ENCODE assay signal across 20 mouse cellular contexts in genomic region chr2:92241317-92241716, GRCm38 (mm10).
DNase-seq lines count a peak whose midpoint lies in the region; TF ChIP-seq lines count a peak whose summit lies in the region.
"Had no signal": no experiment of that assay in that cellular context is flagged by ENCODE, and none has a peak within 500 bp of the region (broad histone marks: within the 10 kb centered on the region; RNA-seq: fewer than 3 reads in every experiment).

No protein-coding gene starts in this region.

- no peak overlapping the region for H3K27ac ChIP-seq in CH12.LX (ENCODE audit: insufficient read depth, low read depth)
- H3K27ac ChIP-seq in kidney, adult 2 months (ENCODE audit: insufficient read depth, low read depth, low read length), result no peak overlapping the region
- H3K27ac ChIP-seq: forebrain, embryonic 10.5 days; forebrain, embryonic 13.5 days; hindbrain, embryonic 10.5 days; hindbrain, embryonic 13.5 days; hindbrain, postnatal 0 days had no signal

- dilution Hi-C loops in CH12.LX (cut with MboI; ENCODE audit: extremely low pct_ligation_motif_present, extremely low pct_unique_long_range_greater_than_20kb, low sequenced_read_pairs), result no loop called here

- peaks cover 19 to 47% of the 10 kb centered on the region in 2 experiments for H3K36me3 ChIP-seq in CH12.LX (replicated peaks in 1 of 2; ENCODE audit: control insufficient read depth in 1 of 2, insufficient read depth in 1 of 2, low read length in 1 of 2)
- no peaks in the 10 kb centered on the region; the same call in 1 of the 2 replicates for H3K36me3 ChIP-seq in kidney, adult 2 months (ENCODE audit: control insufficient read depth, insufficient read depth, low read length)

- no peak for TF ChIP-seq POLR2A in CH12.LX (IDR thresholded peaks at IDR 0.05; ENCODE audit: low read depth, low read length)
- TF ChIP-seq POLR2A in kidney, adult 2 months (IDR thresholded peaks at IDR 0.05; ENCODE audit: low read depth, low read length), result no peak

- TF ChIP-seq RAD21 in CH12.LX (IDR thresholded peaks at IDR 0.05; ENCODE audit: low read depth, low read length), result no peak

- WGBS in kidney, adult 2 months, result 76% methylated on average over 3 of the region's 3 CpGs

- H3K4me3 ChIP-seq in CH12.LX (replicated peaks in 1 of 3; ENCODE audit: low read depth in 2 of 3, low read length in 2 of 3, poor library complexity in 1 of 3), result no peak overlapping the region
- H3K4me3 ChIP-seq in kidney, adult 2 months (ENCODE audit: insufficient read depth, low read depth, low read length), result no peak overlapping the region
- H3K4me3 ChIP-seq: forebrain, embryonic 10.5 days; forebrain, embryonic 13.5 days; hindbrain, embryonic 10.5 days; hindbrain, embryonic 13.5 days had no signal

- peak; percentile 9 for DNase-seq in 3134 (ENCODE audit: extremely low read depth, insufficient read length, low spot score)
- DNase-seq in 3T3-L1 (ENCODE audit: low read depth, low spot score), result peak; percentile 63
- peak; percentile 58 for DNase-seq in CH12.LX (ENCODE audit: extremely low read depth)
- no peak for DNase-seq in urinary bladder, postnatal 25 days (ENCODE audit: low spot score)
- no peak for DNase-seq in kidney, adult 2 months
- DNase-seq in yolk sac, embryonic 10.5 days (ENCODE audit: low spot score), result no peak
- DNase-seq: adrenal gland, postnatal 10 days; adrenal gland, postnatal 36 days; cerebellum, adult 18-20 months; cerebellum, adult 9-10 months; cerebellum, postnatal 14 days; gastrocnemius, postnatal 10 days; gastrocnemius, postnatal 36 days had no signal

- no peaks in the 10 kb centered on the region for H3K27me3 ChIP-seq in CH12.LX (replicated peaks)
- H3K27me3 ChIP-seq in kidney, adult 2 months (replicated peaks; ENCODE audit: control insufficient read depth, insufficient read depth, low read length), result no peaks in the 10 kb centered on the region
- H3K27me3 ChIP-seq: forebrain, embryonic 13.5 days; hindbrain, embryonic 13.5 days; Patski had no signal

- H3K4me1 ChIP-seq in CH12.LX (ENCODE audit: control insufficient read depth in 1 of 2, insufficient read depth in 2 of 2), result peaks cover 3 to 22% of the 10 kb centered on the region in 2 experiments; a peak in 3 of 4 replicates
- no peaks in the 10 kb centered on the region for H3K4me1 ChIP-seq in kidney, adult 2 months (ENCODE audit: control insufficient read depth, insufficient read depth, low read length)
- H3K4me1 ChIP-seq: forebrain, embryonic 10.5 days; forebrain, embryonic 13.5 days; hindbrain, embryonic 10.5 days; hindbrain, embryonic 13.5 days had no signal

- H3K9me3 ChIP-seq in CH12.LX (replicated peaks; ENCODE audit: low read length), result no peaks in the 10 kb centered on the region
- H3K9me3 ChIP-seq: forebrain, embryonic 10.5 days; forebrain, embryonic 13.5 days; hindbrain, embryonic 10.5 days; hindbrain, embryonic 13.5 days had no signal

- no peaks in the 10 kb centered on the region for H3K79me2 ChIP-seq in CH12.LX (replicated peaks; ENCODE audit: control insufficient read depth, extremely low read depth, insufficient read depth, poor library complexity, severe bottlenecking)

- H3K9ac ChIP-seq in CH12.LX (ENCODE audit: insufficient read depth, low read depth), result no peak overlapping the region
- H3K9ac ChIP-seq: forebrain, embryonic 13.5 days; hindbrain, embryonic 13.5 days had no signal

- peak overlapping the region; percentile 31; the same call in 1 of the 2 replicates for H3K4me2 ChIP-seq in CH12.LX (ENCODE audit: insufficient read depth, low read depth, poor library complexity, severe bottlenecking)
- H3K4me2 ChIP-seq: forebrain, embryonic 13.5 days; heart, embryonic 11.5 days; hindbrain, embryonic 13.5 days had no signal

- no peak for TF ChIP-seq CTCF in CH12.LX (conservative IDR thresholded peaks at IDR 0.05 in 1 of 2, IDR thresholded peaks at IDR 0.05 in 1 of 2; ENCODE audit: low read depth in 2 of 2, low read length in 2 of 2)
- TF ChIP-seq CTCF in kidney, adult 2 months (conservative IDR thresholded peaks at IDR 0.05; ENCODE audit: insufficient read depth, insufficient read length, low read depth, low read length), result no peak

- no peak for TF ChIP-seq EP300 in CH12.LX (IDR thresholded peaks at IDR 0.05; ENCODE audit: low read length)

- in situ Hi-C loops in CH12.LX (cut with MboI; ENCODE audit: low pct_ligation_motif_present, low pct_unique_long_range_greater_than_20kb, low sequenced_read_pairs), result no loop called here

TF ChIP-seq in CH12.LX, 34 proteins besides CTCF, POLR2A, EP300 and RAD21:
- TF ChIP-seq BHLHE40 (IDR thresholded peaks at IDR 0.05; ENCODE audit: low read depth, low read length) (peak; percentile 90), IRF4 (IDR thresholded peaks at IDR 0.05; ENCODE audit: low read depth, low read length) (no peak)

Comparison
In these comparisons a context has a peak if more than half of its experiments do, and no peak if none do; other contexts are left out.
1. DNase-seq: peak in 3134 (single experiment), 3T3-L1 (single experiment) and CH12.LX (single experiment); none in urinary bladder, postnatal 25 days (single experiment), kidney, adult 2 months (single experiment) and yolk sac, embryonic 10.5 days (single experiment).